Mouse (Mus musculus) embryonic facial prominence, embryonic 13.5 days (tissue): Measurements from ENCODE around the gene Cdk9. TPM values are rescaled to one million over a fixed set of nuclear protein-coding genes. Genes with fewer than 3 reads are reported as not detected.

Experiments used
- ATAC-seq: fragments of 200-750 bp; cut with Nextera tagmentation; 2 replicates; pipeline ENCODE4 v1.8.0; 2017; ENCODE audit warnings: low read depth; ENCODE audit not compliant: insufficient number of reproducible peaks, insufficient read depth, low FRiP score, low TSS enrichment
- H3K27ac ChIP-seq: fragments of 300-500 bp; sonication (generic); 2 replicates; pipeline ENCODE4 v1.5.1; 2015; ENCODE audit warnings: moderate library complexity, mild to moderate bottlenecking, inconsistent platforms
- H3K27me3 ChIP-seq: fragments of 300-500 bp; sonication (generic); 2 replicates; pipeline ENCODE4 v1.6.1; 2015; ENCODE audit warnings: mild to moderate bottlenecking, inconsistent platforms
- H3K36me3 ChIP-seq: fragments of 300-500 bp; sonication (generic); 2 replicates; pipeline ENCODE4 v1.6.1; 2015; ENCODE audit warnings: mild to moderate bottlenecking, inconsistent platforms
- H3K4me1 ChIP-seq: fragments of 300-500 bp; sonication (generic); 2 replicates; pipeline ENCODE4 v1.6.1; 2015; ENCODE audit warnings: inconsistent platforms
- H3K4me2 ChIP-seq: fragments of 300-500 bp; sonication (generic); 2 replicates; pipeline ENCODE4 v1.6.1; 2015; ENCODE audit warnings: moderate library complexity, mild to moderate bottlenecking, inconsistent platforms
- H3K4me3 ChIP-seq: fragments of 300-500 bp; sonication (generic); 2 replicates; pipeline ENCODE4 v1.5.1; 2015; ENCODE audit warnings: mild to moderate bottlenecking, inconsistent platforms
- H3K9ac ChIP-seq: fragments of 300-500 bp; sonication (generic); 2 replicates; pipeline ENCODE4 v1.6.1; 2015; ENCODE audit warnings: mild to moderate bottlenecking, inconsistent platforms
- H3K9me3 ChIP-seq: fragments of 300-500 bp; sonication (generic); 2 replicates; pipeline ENCODE4 v1.6.1; 2016; ENCODE audit warnings: inconsistent platforms
- WGBS: fragments of 180-500 bp; shearing (Covaris S2); methylation state at CpG from one replicate; pipeline ENCODE4 v1.1.7; 2015; ENCODE audit warnings: mixed read lengths; 5-methylcytosine and 5-hydroxymethylcytosine counted together
- polyA plus RNA-seq: library from polyadenylated mRNA; unstranded; fragments of >200 nt; fragmentation: Nextera tagmentation; extraction: Ambion mirVana; gene quantifications from 2 replicates; pipeline ENCODE4 v1.2.1, GENCODE M21; 2015

The Cdk9 gene
- polyA plus RNA-seq, 1 experiment from 2014 or later, result 114 TPM

DNA sequence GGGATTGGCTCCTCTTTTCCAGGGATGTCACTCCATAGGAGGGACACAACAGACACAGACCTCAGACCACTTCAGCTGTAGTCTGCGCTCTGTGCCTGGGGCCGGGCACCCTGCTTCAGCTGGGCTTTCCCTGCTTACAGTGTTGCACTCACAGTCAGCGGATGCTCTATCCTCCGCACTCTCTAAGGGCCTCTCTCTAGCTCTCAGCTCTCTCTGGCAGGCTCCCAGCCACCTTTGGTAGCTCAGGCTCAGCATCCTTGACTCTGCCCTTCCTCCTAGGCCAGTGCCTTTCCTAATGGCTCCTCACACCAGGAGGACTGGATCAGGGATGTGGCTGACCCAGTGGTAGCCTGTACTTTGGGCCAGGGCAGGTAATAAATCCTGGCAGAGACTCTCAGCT, 19.0 kb upstream of the Cdk9 start:
- H3K9me3 ChIP-seq, result no peaks in the 10 kb centered on the region
- H3K9ac ChIP-seq, result peak overlapping the region; percentile 40; the same call in 1 of the 2 replicates
- H3K4me2 ChIP-seq, result no peak overlapping the region
- H3K4me3 ChIP-seq, result no peak overlapping the region
- no peak for ATAC-seq
- H3K27ac ChIP-seq, result peak overlapping the region; percentile 78
- H3K27me3 ChIP-seq, result no peaks in the 10 kb centered on the region
- 56% methylated on average over 4 of the region's 4 CpGs for WGBS
- peaks cover 51% of the 10 kb centered on the region for H3K4me1 ChIP-seq
- H3K36me3 ChIP-seq, result 0 out of 2 replicates have a peak, but pooled peaks cover 2% of the 10 kb centered on the region

DNA sequence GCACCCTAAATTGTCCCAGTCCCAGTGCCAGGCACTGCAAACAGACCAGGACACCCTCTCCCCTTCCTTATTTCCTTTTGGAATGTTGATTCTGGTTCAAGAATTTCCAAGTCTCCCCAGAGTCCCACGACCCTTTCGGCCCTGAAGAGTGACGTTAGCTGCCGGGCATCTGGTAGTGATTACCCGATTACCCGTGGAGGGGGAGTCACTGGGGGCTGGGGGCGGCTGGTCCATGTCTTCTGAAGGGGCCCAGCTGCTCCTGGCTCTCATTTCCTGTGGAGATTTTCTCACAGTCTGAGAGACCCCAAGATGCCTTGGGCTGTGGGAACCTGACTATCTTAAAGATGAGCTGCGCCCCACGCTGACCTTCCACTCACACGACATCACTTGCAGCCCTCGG, 18.0 kb upstream of the Cdk9 start:
- ATAC-seq, result no peak
- WGBS, result 11% methylated on average over 11 of the region's 11 CpGs
- H3K9ac ChIP-seq, result 0 out of 2 replicates have a peak overlapping the region, but pooled peaks have one; percentile 21
- H3K4me3 ChIP-seq, result peak overlapping the region; percentile 12; the same call in 1 of the 2 replicates
- H3K4me2 ChIP-seq, result peak overlapping the region; percentile 47
- H3K36me3 ChIP-seq, result 0 out of 2 replicates have a peak, but pooled peaks cover 2% of the 10 kb centered on the region
- no peaks in the 10 kb centered on the region for H3K9me3 ChIP-seq
- no peaks in the 10 kb centered on the region for H3K27me3 ChIP-seq
- peak overlapping the region; percentile 78 for H3K27ac ChIP-seq
- H3K4me1 ChIP-seq, result peaks cover 52% of the 10 kb centered on the region

DNA sequence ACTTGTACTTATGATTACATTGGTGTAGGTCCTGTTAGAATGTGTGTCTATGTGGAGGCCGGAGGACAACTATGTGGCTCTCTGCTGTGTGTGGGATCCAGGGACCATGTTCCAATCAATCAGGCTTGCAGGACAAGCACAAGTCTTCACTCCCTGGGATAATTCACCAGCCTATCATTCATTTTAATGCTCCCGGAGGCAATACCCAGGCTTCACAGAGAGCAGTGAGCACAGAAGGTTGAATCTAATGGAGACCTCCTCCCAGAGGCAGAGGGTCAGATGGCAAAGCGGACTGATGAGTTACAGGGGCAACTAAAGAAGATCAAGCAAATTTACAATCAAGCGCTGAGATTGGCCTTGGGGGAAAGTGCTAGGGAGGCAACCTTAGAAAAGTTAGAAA, 16.7 kb upstream of the Cdk9 start:
- Histone ChIP-seq H3K9me3 (no peaks in the 10 kb centered on the region), H3K4me3 (0 out of 2 replicates have a peak overlapping the region, but pooled peaks have one; percentile 4), H3K4me1 (peaks cover 45% of the 10 kb centered on the region), H3K27me3 (no peaks in the 10 kb centered on the region), H3K4me2 (peak overlapping the region; percentile 47), H3K27ac (0 out of 2 replicates have a peak overlapping the region, but pooled peaks have one; percentile 28), H3K9ac (no peak overlapping the region; the same call in 1 of the 2 replicates), H3K36me3 (peaks cover 11% of the 10 kb centered on the region; the same call in 1 of the 2 replicates)
- WGBS, result 50% methylated on average over 4 of the region's 4 CpGs
- no peak for ATAC-seq

DNA sequence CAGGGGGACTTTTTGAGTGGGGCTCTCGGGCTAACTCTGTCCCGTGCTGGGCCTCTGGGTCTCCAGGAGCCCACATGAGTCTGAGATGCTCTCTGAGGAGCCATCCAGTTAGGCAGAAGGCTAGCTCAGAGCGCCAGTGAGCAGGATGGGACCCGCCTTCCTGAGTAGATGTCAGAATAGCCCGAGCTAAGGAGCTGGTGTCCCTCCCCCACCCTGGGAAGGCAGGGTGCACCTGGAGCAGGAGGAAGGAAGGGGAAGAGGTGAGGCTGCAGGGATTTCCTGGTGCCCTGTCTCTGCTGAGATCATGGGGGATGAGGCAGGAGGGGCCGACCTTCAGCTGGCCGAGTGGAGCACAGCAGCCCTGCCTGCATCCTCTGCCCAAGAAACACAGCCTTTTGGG, 15.6 kb upstream of the Cdk9 start:
- Histone ChIP-seq H3K27me3 (no peaks in the 10 kb centered on the region), H3K9me3 (no peaks in the 10 kb centered on the region), H3K4me1 (peaks cover 42% of the 10 kb centered on the region), H3K9ac (peak overlapping the region; percentile 72), H3K36me3 (peaks cover 11% of the 10 kb centered on the region; the same call in 1 of the 2 replicates), H3K27ac (peak overlapping the region; percentile 28; the same call in 1 of the 2 replicates), H3K4me2 (peak overlapping the region; percentile 63), H3K4me3 (peak overlapping the region; percentile 41)
- 46% methylated on average over 7 of the region's 7 CpGs for WGBS
- ATAC-seq, result peak; percentile 11; the same call in 1 of the 2 replicates

DNA sequence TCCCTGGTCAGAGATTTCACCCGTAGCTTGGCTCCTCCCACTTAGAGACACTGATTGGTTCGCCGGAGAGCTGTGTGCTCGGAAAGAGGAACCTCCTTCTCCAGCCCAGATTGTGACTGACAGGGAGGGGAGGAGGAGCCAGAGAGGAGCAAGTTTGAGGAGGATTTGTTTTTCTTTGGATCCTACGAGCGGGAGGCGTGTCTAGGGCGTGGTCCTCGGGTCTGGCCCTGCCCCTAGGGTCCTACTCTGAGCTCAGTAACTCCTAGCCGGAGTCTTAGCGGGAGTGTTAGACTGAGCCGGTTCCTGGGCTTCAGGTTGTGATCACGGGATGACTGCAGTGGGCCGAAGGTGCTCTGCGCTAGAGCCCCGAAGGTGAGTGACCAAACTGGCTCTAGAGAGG, 14.6 kb upstream of the Cdk9 start:
- Histone ChIP-seq H3K9me3 (no peaks in the 10 kb centered on the region), H3K4me2 (peak overlapping the region; percentile 63), H3K4me1 (peaks cover 43% of the 10 kb centered on the region), H3K27ac (peak overlapping the region; percentile 71; the same call in 1 of the 2 replicates), H3K36me3 (peaks cover 9% of the 10 kb centered on the region; the same call in 1 of the 2 replicates), H3K9ac (peak overlapping the region; percentile 72), H3K27me3 (no peaks in the 10 kb centered on the region), H3K4me3 (peak overlapping the region; percentile 41)
- ATAC-seq, result peak; percentile 91
- WGBS, result under 1% methylated on average over 16 of the region's 16 CpGs

DNA sequence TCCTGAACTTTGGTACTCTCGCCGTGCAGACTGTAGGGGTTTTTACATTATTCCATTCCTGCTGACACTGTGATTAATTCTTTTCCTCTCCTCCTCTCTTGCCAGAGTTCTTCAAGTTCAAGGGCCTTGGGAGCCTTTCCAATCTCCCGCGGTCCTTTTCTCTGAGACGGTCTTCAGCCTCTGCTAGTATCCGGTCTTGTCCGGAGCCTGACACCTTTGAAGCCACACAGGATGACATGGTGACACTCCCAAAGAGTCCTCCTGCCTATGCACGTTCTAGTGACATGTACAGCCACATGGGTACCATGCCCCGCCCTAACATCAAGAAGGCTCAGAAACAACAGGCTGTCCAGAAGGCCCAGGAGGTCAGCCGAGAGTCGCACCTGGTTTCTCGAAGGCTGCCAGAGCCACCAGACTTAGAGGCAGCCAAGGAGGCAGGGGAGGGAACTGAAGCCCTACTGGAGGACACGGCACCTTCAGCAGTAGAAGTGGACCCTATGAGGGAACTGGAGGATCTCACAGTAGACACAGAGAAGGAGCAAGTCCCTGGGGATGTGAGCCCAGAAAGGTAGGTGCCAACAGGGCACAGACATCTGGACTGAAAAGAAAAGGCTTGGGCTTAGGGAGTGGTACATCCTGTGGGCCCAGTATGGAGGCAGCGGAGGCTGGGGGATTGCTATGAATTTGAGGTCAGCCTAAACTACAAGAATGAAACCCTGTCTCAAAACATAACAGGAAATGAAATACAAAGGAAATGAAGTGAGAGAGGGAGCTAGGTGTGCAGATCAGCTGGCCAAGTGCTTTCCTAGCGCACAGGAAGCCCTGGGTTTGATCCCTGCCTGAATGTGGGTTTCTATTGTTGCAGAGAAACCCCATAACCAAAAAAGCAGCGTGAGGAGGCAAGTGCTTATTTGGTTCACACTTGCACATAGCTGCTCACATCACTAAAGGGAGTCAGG, 12.2 kb upstream of the Cdk9 start:
- Histone ChIP-seq H3K9me3 (no peaks in the 10 kb centered on the region), H3K27me3 (no peaks in the 10 kb centered on the region), H3K36me3 (peaks cover 8% of the 10 kb centered on the region; the same call in 1 of the 2 replicates), H3K27ac (no peak overlapping the region), H3K9ac (no peak overlapping the region), H3K4me3 (no peak overlapping the region), H3K4me1 (peaks cover 43% of the 10 kb centered on the region), H3K4me2 (no peak overlapping the region)
- WGBS, result 83% methylated on average over 16 of the region's 16 CpGs
- no peak for ATAC-seq

DNA sequence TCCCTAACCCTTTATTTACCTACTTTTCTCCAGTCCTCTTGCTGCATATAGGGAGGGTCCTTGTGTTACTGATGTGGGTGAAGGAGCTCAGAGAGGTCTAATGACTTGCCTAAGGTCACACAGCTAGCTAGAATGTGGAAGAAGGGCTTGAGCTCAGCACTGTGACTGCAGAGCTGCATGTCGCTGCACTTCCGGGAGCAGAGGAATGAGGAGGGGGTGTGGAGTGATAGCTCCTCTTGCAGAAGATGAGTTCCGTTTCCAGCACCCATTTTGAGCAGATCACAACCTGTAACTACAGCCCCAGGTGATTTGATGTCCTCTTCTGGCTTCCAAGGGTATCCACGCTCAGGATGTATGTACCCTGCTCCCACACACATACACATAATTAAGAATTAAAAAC, 11.3 kb upstream of the Cdk9 start:
- 84% methylated on average over 4 of the region's 4 CpGs for WGBS
- Histone ChIP-seq H3K27ac (no peak overlapping the region), H3K36me3 (peaks cover 8% of the 10 kb centered on the region; the same call in 1 of the 2 replicates), H3K27me3 (no peaks in the 10 kb centered on the region), H3K9ac (no peak overlapping the region), H3K4me2 (no peak overlapping the region), H3K4me3 (no peak overlapping the region), H3K4me1 (peaks cover 36% of the 10 kb centered on the region), H3K9me3 (no peaks in the 10 kb centered on the region)
- ATAC-seq, result no peak

DNA sequence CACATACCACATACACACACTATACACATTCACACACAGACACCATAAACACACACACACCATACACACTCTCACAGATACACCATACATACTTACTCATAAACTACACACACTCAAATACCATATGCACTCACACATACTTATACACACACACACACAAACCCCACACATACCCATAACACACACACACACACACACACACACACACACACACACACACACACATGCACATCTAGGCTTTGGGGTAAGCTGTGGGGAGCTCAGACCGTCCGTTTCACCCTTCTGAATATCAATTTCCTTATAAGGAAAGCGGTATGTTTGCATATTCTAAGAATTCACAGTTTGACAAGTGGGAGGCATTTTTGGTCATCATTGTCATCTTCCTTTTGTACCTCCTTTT, 9.7 kb upstream of the Cdk9 start:
- Histone ChIP-seq H3K9ac (no peak overlapping the region), H3K27me3 (no peaks in the 10 kb centered on the region), H3K4me1 (peaks cover 32% of the 10 kb centered on the region), H3K9me3 (no peaks in the 10 kb centered on the region), H3K4me2 (no peak overlapping the region), H3K4me3 (no peak overlapping the region), H3K36me3 (peaks cover 8% of the 10 kb centered on the region; the same call in 1 of the 2 replicates), H3K27ac (no peak overlapping the region)
- WGBS, result 70% methylated on average over 3 of the region's 3 CpGs
- ATAC-seq, result no peak

DNA sequence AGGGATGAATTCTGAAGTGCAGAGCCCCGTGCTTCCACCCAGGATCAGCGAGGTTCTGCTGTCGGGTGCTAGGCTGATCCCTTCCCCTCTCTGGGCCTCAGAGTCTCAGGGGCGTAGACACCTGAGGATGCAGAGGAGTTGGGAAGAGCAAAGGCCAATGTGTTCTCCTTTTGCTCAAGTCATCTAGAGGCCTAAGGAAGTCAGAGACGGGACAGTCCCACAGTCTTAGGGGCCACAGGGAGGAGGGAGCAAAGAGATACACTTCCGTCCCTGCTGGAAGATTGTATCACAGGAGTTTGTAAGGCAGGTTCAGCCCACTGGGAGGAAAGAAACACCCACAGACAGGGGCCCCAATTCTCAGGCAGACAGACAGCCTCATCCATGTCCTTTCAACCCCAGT, 9.2 kb upstream of the Cdk9 start:
- no peak for ATAC-seq
- WGBS, result 50% methylated on average over 6 of the region's 6 CpGs
- H3K4me1 ChIP-seq, result peaks cover 30% of the 10 kb centered on the region
- H3K27me3 ChIP-seq, result no peaks in the 10 kb centered on the region
- H3K9me3 ChIP-seq, result no peaks in the 10 kb centered on the region
- H3K27ac ChIP-seq, result no peak overlapping the region
- 0 out of 2 replicates have a peak overlapping the region, but pooled peaks have one; percentile 30 for H3K4me3 ChIP-seq
- peak overlapping the region; percentile 53 for H3K4me2 ChIP-seq
- peaks cover 8% of the 10 kb centered on the region; the same call in 1 of the 2 replicates for H3K36me3 ChIP-seq
- H3K9ac ChIP-seq, result peak overlapping the region; percentile 27; the same call in 1 of the 2 replicates

DNA sequence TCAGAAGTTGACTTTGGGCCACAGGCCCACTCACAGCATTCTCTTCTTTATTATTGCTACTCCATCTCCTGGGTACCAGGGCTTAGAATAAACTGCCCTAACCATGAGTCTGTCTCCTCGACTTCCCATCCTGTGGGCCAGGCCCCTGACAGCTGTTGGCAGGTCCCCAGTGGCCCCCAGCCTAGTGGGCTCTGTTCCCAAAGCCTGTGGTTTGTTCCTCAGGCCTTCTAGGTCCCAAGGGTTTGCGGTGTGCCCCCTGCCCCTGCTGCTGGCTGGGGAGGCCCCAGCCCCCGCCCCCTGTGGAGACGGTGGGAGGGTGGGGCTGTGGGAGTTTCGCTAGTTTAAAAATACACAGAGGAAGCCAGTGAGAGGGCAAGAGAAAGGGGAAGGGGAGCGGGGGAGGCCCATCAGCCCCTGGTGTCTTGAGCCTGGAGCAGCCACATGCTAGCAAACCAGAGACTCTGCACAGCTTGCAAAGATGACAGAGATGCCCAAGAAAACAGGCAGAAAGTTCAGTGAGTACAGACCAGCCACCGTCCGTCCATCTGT, 7.9 kb upstream of the Cdk9 start, which contains the start of gene Sh2d3c:
TSS of gene Sh2d3c (plus strand) at position 375 of the 549 bp plus-strand sequence.
- 0 out of 2 replicates have a peak, but pooled peaks have one; percentile 35 for ATAC-seq
- H3K4me1 ChIP-seq, result peaks cover 28% of the 10 kb centered on the region
- peak within 1 kb of the TSS; percentile 30 for H3K4me3 ChIP-seq
- peak within 1 kb of the TSS; percentile 52 for H3K27ac ChIP-seq
- no peaks in the 10 kb centered on the region for H3K9me3 ChIP-seq
- H3K27me3 ChIP-seq, result no peaks in the 10 kb centered on the region
- H3K4me2 ChIP-seq, result peak within 1 kb of the TSS; percentile 53
- WGBS, result 32% methylated on average over 8 of the region's 8 CpGs
- peak within 1 kb of the TSS; percentile 41 for H3K9ac ChIP-seq
- peaks cover 8% of the 10 kb centered on the region; the same call in 1 of the 2 replicates for H3K36me3 ChIP-seq

DNA sequence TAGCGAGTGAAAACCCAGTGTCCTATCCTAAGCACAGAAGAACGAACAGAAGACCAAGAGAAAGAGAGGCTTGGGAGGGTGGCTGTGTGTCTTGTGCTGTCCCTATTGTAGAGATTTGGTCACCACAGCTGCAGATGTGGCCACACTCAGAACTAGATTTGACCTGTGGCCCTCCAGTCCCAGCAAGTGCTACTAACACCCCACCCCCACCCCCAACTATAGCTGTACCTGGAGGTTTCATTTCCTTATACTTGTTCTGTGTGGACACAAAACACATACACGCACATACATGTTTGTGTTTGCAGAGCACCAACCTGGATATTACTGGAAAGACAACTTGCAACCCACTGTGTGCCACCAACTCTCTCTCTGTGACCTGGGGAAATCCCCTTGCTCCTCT, 7.2 kb upstream of the Cdk9 start:
- no peaks in the 10 kb centered on the region for H3K9me3 ChIP-seq
- H3K4me2 ChIP-seq, result no peak overlapping the region
- H3K27me3 ChIP-seq, result no peaks in the 10 kb centered on the region
- peaks cover 29% of the 10 kb centered on the region for H3K4me1 ChIP-seq
- H3K36me3 ChIP-seq, result peaks cover 1% of the 10 kb centered on the region; the same call in 1 of the 2 replicates
- WGBS, result 86% methylated on average over 3 of the region's 3 CpGs
- no peak for ATAC-seq
- H3K27ac ChIP-seq, result peak overlapping the region; percentile 52; the same call in 1 of the 2 replicates
- no peak overlapping the region for H3K9ac ChIP-seq
- no peak overlapping the region for H3K4me3 ChIP-seq
